Mouse (Mus musculus) adrenal gland, adult 8-10 months (tissue): Measurements from ENCODE around the gene Tacc2. TPM values are rescaled to one million over a fixed set of nuclear protein-coding genes. Genes with fewer than 3 reads are reported as not detected.
"Not testable (repeated sequence)": the region's sequence is repeated elsewhere in the genome, so short reads cannot be mapped to it uniquely, and the experiment has no call there.

Source experiments
- DNase-seq: peaks from one replicate; pipeline ENCODE4 v3.0.0; 2022
- total RNA-seq, 4 experiments: library from RNA; stranded (reverse); gene quantifications; 2 replicates each; pipeline ENCODE4 v1.2.4; 2022

Tacc2 gene
- total RNA-seq, 4 experiments from 2014 or later: 38.1 to 63.0 (median 49.3) TPM

- DNase-seq: no peak
Measured at GRCm38 (mm10) chr7:130572821-130573220, 4.4 kb upstream of the Tacc2 start, which contains the start of gene Nsmce4a. Nsmce4a (minus strand) TSS chr7:130573118.

GRCm38 (mm10) chr7:130573746-130574145 is 3.5 kb upstream of the Tacc2 start:
- no peak for DNase-seq

GRCm38 (mm10) chr7:130574211-130574991 is 2.8 kb upstream of the Tacc2 start:
- DNase-seq: no peak

GRCm38 (mm10) chr7:130576981-130577380 is 257 bp upstream of the Tacc2 start:
- peak; percentile 49 for DNase-seq

- no peak for DNase-seq
Measured at GRCm38 (mm10) chr7:130578066-130578465, 828 bp downstream of the Tacc2 start.

- no peak for DNase-seq
Measured at GRCm38 (mm10) chr7:130578607-130579006, 1.4 kb downstream of the Tacc2 start.

- DNase-seq: no peak
Measured at GRCm38 (mm10) chr7:130586521-130587072, 9.4 kb downstream of the Tacc2 start.

- no peak for DNase-seq
Measured at GRCm38 (mm10) chr7:130590081-130590828, 13.0 kb downstream of the Tacc2 start.

GRCm38 (mm10) chr7:130590845-130591437 is 13.7 kb downstream of the Tacc2 start:
- DNase-seq: no peak

GRCm38 (mm10) chr7:130592975-130593374 is 15.7 kb downstream of the Tacc2 start:
- not testable (repeated sequence) for DNase-seq

- not testable (repeated sequence) for DNase-seq
Measured at GRCm38 (mm10) chr7:130593375-130594239, 16.4 kb downstream of the Tacc2 start.

GRCm38 (mm10) chr7:130596079-130596855 is 19.0 kb downstream of the Tacc2 start:
- not testable (repeated sequence) for DNase-seq

GRCm38 (mm10) chr7:130597546-130597945 is 20.3 kb downstream of the Tacc2 start:
- no peak for DNase-seq

- no peak for DNase-seq
Measured at GRCm38 (mm10) chr7:130600074-130600473, 22.8 kb downstream of the Tacc2 start.

GRCm38 (mm10) chr7:130600546-130600945 is 23.3 kb downstream of the Tacc2 start:
- no peak for DNase-seq

GRCm38 (mm10) chr7:130602804-130603203 is 25.6 kb downstream of the Tacc2 start:
- DNase-seq: no peak

GRCm38 (mm10) chr7:130603556-130603955 is 26.3 kb downstream of the Tacc2 start:
- DNase-seq: no peak

- DNase-seq: no peak
Measured at GRCm38 (mm10) chr7:130604390-130604789, 27.2 kb downstream of the Tacc2 start.

GRCm38 (mm10) chr7:130605111-130605510 is 27.9 kb downstream of the Tacc2 start:
- DNase-seq: no peak

GRCm38 (mm10) chr7:130606958-130607357 is 29.7 kb downstream of the Tacc2 start:
- no peak for DNase-seq

GRCm38 (mm10) chr7:130613973-130614372 is 36.7 kb downstream of the Tacc2 start:
- no peak for DNase-seq
